Mouse (Mus musculus) embryonic facial prominence, embryonic 11.5 days (tissue): ENCODE measurements at regions not wholly inside any gene's neighbourhood (a gene's known extent, or its start where the extent isn't known, plus 50 kb on each side); places are given as distances from the start of the nearest gene placed in this dataset.

Experiments used
- ATAC-seq: fragments of 200-750 bp; cut with Nextera tagmentation; replicated peaks from 2 replicates; pipeline ENCODE4 v1.8.0; 2017; ENCODE audit warnings: low read depth; ENCODE audit not compliant: insufficient number of reproducible peaks, low FRiP score, low TSS enrichment
- DNase-seq: peaks from one replicate; pipeline ENCODE4 v3.0.0-alpha.2; 2015; ENCODE audit warnings: low spot score
- H3K27ac ChIP-seq: fragments of 300-500 bp; sonication (generic); replicated peaks from 2 replicates; pipeline ENCODE4 v1.5.1; 2014; ENCODE audit warnings: mild to moderate bottlenecking, low read depth, low read length, control low read depth
- H3K27me3 ChIP-seq: fragments of 300-500 bp; sonication (generic); 2 replicates; pipeline ENCODE4 v1.6.1; 2014; ENCODE audit warnings: mild to moderate bottlenecking, low read length, moderate library complexity, mixed read lengths; ENCODE audit not compliant: control insufficient read depth, insufficient read depth
- H3K36me3 ChIP-seq: fragments of 300-500 bp; sonication (generic); replicated peaks from 2 replicates; pipeline ENCODE4 v1.6.1; 2014; ENCODE audit warnings: low read depth, mild to moderate bottlenecking, low read length, moderate library complexity, mixed read lengths; ENCODE audit not compliant: control insufficient read depth, insufficient read depth
- H3K4me1 ChIP-seq: fragments of 300-500 bp; sonication (generic); 2 replicates; pipeline ENCODE4 v1.6.1; 2014; ENCODE audit warnings: low read length, mixed read lengths; ENCODE audit not compliant: control insufficient read depth, insufficient read depth
- H3K4me2 ChIP-seq: fragments of 300-500 bp; sonication (generic); 2 replicates; pipeline ENCODE4 v1.6.1; 2014; ENCODE audit warnings: low read depth, mild to moderate bottlenecking, control low read depth, low read length, moderate library complexity
- H3K4me3 ChIP-seq: fragments of 300-500 bp; sonication (generic); 2 replicates; pipeline ENCODE4 v1.5.1; 2014; ENCODE audit warnings: low read depth, low read length, control low read depth
- H3K9ac ChIP-seq: fragments of 300-500 bp; sonication (generic); replicated peaks from 2 replicates; pipeline ENCODE4 v1.6.1; 2014; ENCODE audit warnings: mild to moderate bottlenecking, control low read depth, low read length
- H3K9me3 ChIP-seq: fragments of 300-500 bp; sonication (generic); replicated peaks from 2 replicates; pipeline ENCODE4 v1.6.1; 2016; ENCODE audit warnings: mild to moderate bottlenecking, low read length, inconsistent platforms, mixed read lengths; ENCODE audit not compliant: control insufficient read depth
- WGBS: fragments of 180-500 bp; shearing (Covaris S2); extraction: QIAGEN DNeasy Blood & Tissue Kit; methylation state at CpG from one replicate; pipeline ENCODE4 v1.1.7; 2014; 5-methylcytosine and 5-hydroxymethylcytosine counted together

DNA sequence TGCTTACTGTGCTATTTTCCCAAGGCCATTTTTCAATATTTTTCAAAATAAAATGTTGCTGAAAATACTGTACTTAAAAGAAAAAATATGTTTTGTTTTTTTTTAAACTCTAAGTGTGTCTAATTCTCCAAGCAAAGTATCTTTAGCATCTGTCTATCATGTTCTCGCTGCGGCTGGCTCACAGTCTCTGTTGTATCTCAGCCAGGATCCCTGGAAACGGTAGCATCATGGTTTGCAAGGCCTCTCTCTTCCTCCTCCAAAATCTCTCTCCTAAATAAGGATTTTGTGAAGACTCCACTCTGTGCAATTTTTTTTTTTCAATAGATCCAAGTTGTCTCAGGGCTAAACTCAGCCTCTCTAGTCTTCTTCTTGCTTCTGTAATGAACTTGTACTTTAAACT, 190.2 kb downstream of the Rpl10-ps3 start:
- no peaks in the 10 kb centered on the region for H3K9me3 ChIP-seq
- no peak overlapping the region for H3K4me2 ChIP-seq
- H3K4me1 ChIP-seq: no peaks in the 10 kb centered on the region
- DNase-seq (no peak), ATAC-seq (no peak)
- H3K36me3 ChIP-seq: no peaks in the 10 kb centered on the region
- WGBS: 88% methylated on average over 3 of the region's 3 CpGs
- no peaks in the 10 kb centered on the region for H3K27me3 ChIP-seq
- H3K27ac ChIP-seq: no peak overlapping the region
- no peak overlapping the region for H3K4me3 ChIP-seq
- H3K9ac ChIP-seq: no peak overlapping the region

DNA sequence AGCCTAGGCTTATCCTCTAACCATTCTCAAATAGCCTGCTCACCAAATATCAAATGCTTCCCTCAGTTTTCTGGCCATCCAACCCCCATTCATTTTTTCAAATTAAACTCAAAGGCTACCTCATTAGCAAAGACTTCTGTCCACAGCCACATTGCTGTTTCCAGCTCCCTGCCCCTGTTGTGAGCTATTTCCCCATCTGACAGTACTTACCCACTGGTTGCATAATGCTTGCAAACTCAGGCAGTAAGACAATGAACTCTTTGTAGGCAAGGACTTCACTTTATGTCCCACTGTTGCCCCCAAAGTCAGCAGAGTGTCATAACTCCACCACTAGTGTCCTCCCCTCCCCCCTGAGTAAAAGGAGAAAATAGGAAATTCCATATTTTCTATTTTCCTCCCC, 194.7 kb downstream of the Rpl10-ps3 start:
- DNase-seq (no peak), ATAC-seq (no peak)
- H3K27me3 ChIP-seq: no peaks in the 10 kb centered on the region
- H3K4me3 ChIP-seq: no peak overlapping the region
- no peak overlapping the region for H3K27ac ChIP-seq
- no peaks in the 10 kb centered on the region for H3K36me3 ChIP-seq
- H3K9me3 ChIP-seq: no peaks in the 10 kb centered on the region
- H3K4me2 ChIP-seq: no peak overlapping the region
- H3K9ac ChIP-seq: no peak overlapping the region
- H3K4me1 ChIP-seq: no peaks in the 10 kb centered on the region

DNA sequence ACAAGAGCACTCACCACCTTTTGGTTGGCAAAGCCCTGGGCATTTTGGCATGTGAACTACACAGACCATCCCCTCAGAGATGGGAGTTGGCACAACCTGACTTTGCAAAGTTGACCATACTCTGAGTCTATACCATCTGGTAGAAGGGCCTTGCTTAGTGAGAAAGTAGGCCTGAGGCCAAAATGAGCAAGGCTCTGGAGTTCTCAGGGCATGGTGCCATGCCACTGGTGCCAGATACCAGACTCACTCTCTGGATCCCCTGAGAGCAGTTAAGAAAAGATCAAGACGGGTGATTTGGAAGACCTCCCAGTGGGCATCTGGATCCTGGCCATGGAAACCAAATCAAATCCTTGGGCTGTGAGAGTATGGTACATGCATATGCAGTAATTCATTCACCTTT, 202.0 kb downstream of the Rpl10-ps3 start:
- DNase-seq (no peak), ATAC-seq (no peak)
- Histone ChIP-seq H3K27me3 (no peaks in the 10 kb centered on the region), H3K4me3 (no peak overlapping the region), H3K4me2 (no peak overlapping the region), H3K36me3 (no peaks in the 10 kb centered on the region), H3K9ac (no peak overlapping the region), H3K4me1 (no peaks in the 10 kb centered on the region), H3K9me3 (no peaks in the 10 kb centered on the region), H3K27ac (no peak overlapping the region)
- 91% methylated on average over 1 of the region's 1 CpGs for WGBS

DNA sequence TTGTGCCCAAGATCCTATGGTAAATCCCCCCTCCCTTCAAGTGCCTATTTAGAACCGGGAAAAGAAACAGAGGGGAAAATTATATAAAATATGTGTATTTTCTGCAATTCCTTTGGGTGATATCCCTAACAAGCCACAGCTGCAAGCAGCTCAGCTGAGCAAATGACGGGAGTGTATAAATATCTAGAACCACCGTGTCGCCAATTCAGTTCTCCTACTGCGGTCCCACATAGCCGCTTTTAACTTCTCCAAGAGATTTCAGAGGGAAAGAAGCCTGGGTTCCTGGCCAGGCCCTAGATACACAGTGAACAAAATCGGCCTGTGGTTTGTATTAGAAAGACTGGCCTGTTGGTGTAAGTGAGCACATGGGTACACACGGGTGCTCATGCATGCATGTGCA, 202.7 kb downstream of the Rpl10-ps3 start:
- Histone ChIP-seq H3K9me3 (no peaks in the 10 kb centered on the region), H3K9ac (no peak overlapping the region), H3K36me3 (no peaks in the 10 kb centered on the region), H3K4me3 (no peak overlapping the region), H3K27me3 (no peaks in the 10 kb centered on the region), H3K4me2 (no peak overlapping the region), H3K4me1 (no peaks in the 10 kb centered on the region), H3K27ac (no peak overlapping the region)
- ATAC-seq (no peak), DNase-seq (no peak)
- WGBS: 82% methylated on average over 8 of the region's 8 CpGs

DNA sequence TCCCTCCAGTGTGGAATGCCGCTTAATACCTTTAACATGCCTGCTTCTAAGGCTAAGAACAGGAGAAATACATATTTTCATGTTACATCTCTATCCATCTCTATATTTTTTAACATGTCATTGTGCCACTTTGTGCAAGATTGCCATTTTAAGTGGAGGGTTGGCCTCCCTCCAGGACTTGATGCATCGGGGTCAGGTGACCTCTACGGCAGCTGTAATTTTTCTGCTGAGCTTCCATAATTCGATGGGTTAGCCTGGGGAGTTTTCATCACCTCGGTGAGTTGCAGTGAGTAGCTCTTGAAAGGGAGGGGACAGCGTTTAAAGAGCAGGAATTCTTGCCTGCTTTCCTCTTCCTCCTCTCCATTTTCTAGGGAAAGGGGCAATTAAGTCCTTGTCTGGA, 203.6 kb downstream of the Rpl10-ps3 start:
- ATAC-seq: no peak
- 66% methylated on average over 6 of the region's 6 CpGs for WGBS
- no peaks in the 10 kb centered on the region for H3K4me1 ChIP-seq

DNA sequence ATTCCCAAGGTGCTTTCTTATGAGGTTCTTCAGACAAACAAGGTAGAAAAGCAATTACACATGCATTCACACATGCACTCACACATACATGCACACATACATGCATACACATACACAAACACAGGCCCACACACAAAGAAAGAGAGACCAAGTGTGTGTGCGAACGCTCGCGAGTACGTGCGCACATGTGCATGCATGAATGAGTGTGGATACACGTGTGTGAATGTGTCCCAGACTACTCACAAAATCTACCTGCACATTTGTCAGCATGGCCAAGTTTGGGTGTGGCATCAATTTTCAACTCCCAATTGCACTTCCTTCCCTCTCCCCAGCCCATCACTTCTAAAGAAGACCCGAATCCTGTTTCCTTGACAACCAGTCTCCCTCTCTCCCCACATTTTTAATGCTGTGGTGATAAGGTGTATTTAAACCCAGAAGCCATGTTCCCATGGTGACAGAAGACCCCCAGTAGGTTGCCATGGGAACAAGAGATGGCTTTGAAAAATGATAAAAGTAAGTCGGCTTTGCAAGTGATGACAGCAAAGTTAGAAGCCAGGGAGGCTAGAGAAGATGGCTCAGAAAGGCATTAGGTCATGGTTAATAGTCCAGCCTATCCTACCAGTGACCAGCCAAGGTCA, 206.3 kb downstream of the Rpl10-ps3 start:
- Histone ChIP-seq H3K4me1 (no peaks in the 10 kb centered on the region), H3K36me3 (no peaks in the 10 kb centered on the region), H3K9ac (no peak overlapping the region), H3K4me3 (no peak overlapping the region), H3K9me3 (no peaks in the 10 kb centered on the region), H3K27ac (no peak overlapping the region), H3K4me2 (no peak overlapping the region), H3K27me3 (no peaks in the 10 kb centered on the region)
- no peak for DNase-seq
- no peak for ATAC-seq
- WGBS: 88% methylated on average over 9 of the region's 9 CpGs

More for the DNA sequence above, 203.6 kb downstream of the Rpl10-ps3 start:
- no peak overlapping the region for H3K4me2 ChIP-seq
- H3K9me3 ChIP-seq: no peaks in the 10 kb centered on the region
- H3K4me3 ChIP-seq: no peak overlapping the region
- H3K27ac ChIP-seq: no peak overlapping the region
- H3K36me3 ChIP-seq: no peaks in the 10 kb centered on the region
- DNase-seq: no peak
- H3K9ac ChIP-seq: no peak overlapping the region
- no peaks in the 10 kb centered on the region for H3K27me3 ChIP-seq

DNA sequence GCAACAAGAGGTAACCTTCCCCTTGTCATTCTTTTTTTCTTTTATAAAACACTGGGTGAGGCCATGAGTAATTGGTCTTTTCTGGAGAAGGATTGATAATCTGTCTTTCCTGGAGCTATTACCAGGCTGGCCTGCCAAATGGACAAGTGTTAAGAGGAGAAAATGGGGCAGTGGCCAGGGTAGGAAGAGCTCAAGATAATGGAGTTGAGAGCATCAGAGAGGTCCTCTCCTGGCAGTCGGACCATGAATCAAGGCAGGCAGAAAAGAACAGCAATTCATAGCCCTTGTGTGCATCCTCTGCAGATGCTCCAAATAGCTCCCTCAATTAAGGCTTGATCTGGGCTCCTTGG, 208.2 kb downstream of the Rpl10-ps3 start:
- no peaks in the 10 kb centered on the region for H3K4me1 ChIP-seq
- H3K4me2 ChIP-seq: no peak overlapping the region
- no peak overlapping the region for H3K9ac ChIP-seq
- no peaks in the 10 kb centered on the region for H3K9me3 ChIP-seq
- DNase-seq (no peak), ATAC-seq (no peak)
- no peaks in the 10 kb centered on the region for H3K27me3 ChIP-seq
- no peaks in the 10 kb centered on the region for H3K36me3 ChIP-seq
- WGBS: 93% methylated on average over 1 of the region's 1 CpGs
- H3K27ac ChIP-seq: no peak overlapping the region
- H3K4me3 ChIP-seq: no peak overlapping the region

DNA sequence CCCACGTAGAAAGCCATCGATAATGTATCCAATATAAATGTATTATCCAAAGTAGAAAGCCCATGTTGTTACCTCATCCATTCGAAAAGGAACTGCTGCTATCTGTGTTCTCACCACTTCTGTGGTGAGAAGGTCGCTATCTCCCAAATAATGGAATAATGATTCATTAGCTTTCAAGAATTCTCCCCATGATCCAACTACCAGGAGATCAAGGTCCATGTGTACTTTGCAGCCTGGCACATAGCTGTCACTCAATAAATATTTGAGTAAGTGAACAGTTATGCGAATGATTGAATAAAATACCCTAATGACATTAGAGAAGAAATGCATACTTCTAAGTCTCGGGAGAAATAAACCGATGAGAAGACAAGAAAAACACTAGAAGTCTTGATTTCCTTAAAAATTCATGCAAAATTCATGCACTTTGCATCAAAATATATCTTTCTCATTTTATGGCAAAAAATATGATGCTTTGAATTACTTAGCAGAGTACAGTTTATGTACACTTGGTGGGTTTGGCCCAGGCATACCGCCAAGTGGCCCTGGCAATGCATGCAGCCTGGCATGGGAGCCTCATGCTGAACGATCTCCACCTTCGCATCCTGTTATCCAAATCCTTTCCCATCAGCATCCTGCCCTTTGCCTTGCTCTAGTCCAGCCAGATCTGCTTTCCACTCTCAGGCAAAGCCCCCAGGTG, 208.7 kb downstream of the Rpl10-ps3 start:
- Histone ChIP-seq H3K4me1 (no peaks in the 10 kb centered on the region), H3K4me2 (no peak overlapping the region), H3K27ac (no peak overlapping the region), H3K9me3 (no peaks in the 10 kb centered on the region), H3K36me3 (no peaks in the 10 kb centered on the region), H3K4me3 (no peak overlapping the region), H3K27me3 (no peaks in the 10 kb centered on the region), H3K9ac (no peak overlapping the region)
- DNase-seq: no peak
- ATAC-seq: no peak
- 93% methylated on average over 10 of the region's 10 CpGs for WGBS
